Mouse (Mus musculus) 3134 (cell line): ENCODE data around the gene Pigb.
"Not testable (repeated sequence)": the region's sequence is repeated elsewhere in the genome, so short reads cannot be mapped to it uniquely, and the experiment has no call there.

Experiments
- DNase-seq: peaks from one replicate; pipeline ENCODE4 v3.0.0-alpha.2; 2011; ENCODE audit warnings: low spot score; ENCODE audit not compliant: insufficient read length; ENCODE audit errors: extremely low read depth

The Pigb gene

GRCm38 (mm10) chr9:73040080-73040479 lies at the start of gene Pigb:
Gene Pigb (minus strand): TSS chr9:73040378.
- DNase-seq = no peak

- no peak for DNase-seq
Observed at GRCm38 (mm10) chr9:73089222-73089920, 49.2 kb upstream of the Pigb start.

- DNase-seq = no peak
Observed at GRCm38 (mm10) chr9:73087581-73087980, 47.4 kb upstream of the Pigb start.

GRCm38 (mm10) chr9:73087121-73087520 lies 46.9 kb upstream of the Pigb start:
- DNase-seq = no peak

- DNase-seq = no peak
Observed at GRCm38 (mm10) chr9:73085845-73086244, 45.7 kb upstream of the Pigb start.

- no peak for DNase-seq
Observed at GRCm38 (mm10) chr9:73083956-73084355, 43.8 kb upstream of the Pigb start.

GRCm38 (mm10) chr9:73082291-73083000 lies 42.3 kb upstream of the Pigb start:
- DNase-seq = no peak

GRCm38 (mm10) chr9:73079801-73080325 lies 39.7 kb upstream of the Pigb start:
- DNase-seq = no peak

GRCm38 (mm10) chr9:73079349-73079748 lies 39.2 kb upstream of the Pigb start:
- not testable (repeated sequence) for DNase-seq

GRCm38 (mm10) chr9:73073169-73073568 lies 33.0 kb upstream of the Pigb start:
- DNase-seq = no peak

GRCm38 (mm10) chr9:73072426-73072825 lies 32.2 kb upstream of the Pigb start:
- DNase-seq = no peak

GRCm38 (mm10) chr9:73070971-73071659 lies 30.9 kb upstream of the Pigb start:
- DNase-seq = no peak

GRCm38 (mm10) chr9:73068688-73069087 lies 28.5 kb upstream of the Pigb start:
- DNase-seq = no peak

- DNase-seq = no peak
Observed at GRCm38 (mm10) chr9:73068230-73068679, 28.1 kb upstream of the Pigb start.

GRCm38 (mm10) chr9:73067086-73067485 lies 26.9 kb upstream of the Pigb start:
- DNase-seq = no peak

GRCm38 (mm10) chr9:73063621-73064290 lies 23.6 kb upstream of the Pigb start:
- no peak for DNase-seq

- DNase-seq = no peak
Observed at GRCm38 (mm10) chr9:73059224-73059623, 19.0 kb upstream of the Pigb start.

GRCm38 (mm10) chr9:73055441-73055911 lies 15.3 kb upstream of the Pigb start:
- DNase-seq = no peak

- no peak for DNase-seq
Observed at GRCm38 (mm10) chr9:73050606-73051005, 10.4 kb upstream of the Pigb start.

- no peak for DNase-seq
Observed at GRCm38 (mm10) chr9:73049833-73050232, 9.7 kb upstream of the Pigb start.

- DNase-seq = no peak
Observed at GRCm38 (mm10) chr9:73048927-73049326, 8.7 kb upstream of the Pigb start.
